Mouse (Mus musculus) intestine, embryonic 15.5 days (tissue): Measurements from ENCODE around the gene Scn10a. TPM values are rescaled to one million over a fixed set of nuclear protein-coding genes. Genes with fewer than 3 reads are reported as not detected.

Source experiments
- ATAC-seq: fragments of 200-750 bp; cut with Nextera tagmentation; 2 replicates; pipeline ENCODE4 v1.8.0; 2017; ENCODE audit warnings: moderate TSS enrichment, moderate library complexity
- H3K27ac ChIP-seq: fragments of 300-500 bp; sonication (generic); 2 replicates; pipeline ENCODE4 v1.5.1; 2015; ENCODE audit warnings: mild to moderate bottlenecking, inconsistent platforms
- H3K27me3 ChIP-seq: fragments of 300-500 bp; sonication (generic); replicated peaks from 2 replicates; pipeline ENCODE4 v1.6.1; 2015; ENCODE audit warnings: inconsistent platforms
- H3K36me3 ChIP-seq: fragments of 300-500 bp; sonication (generic); 2 replicates; pipeline ENCODE4 v1.6.1; 2015; ENCODE audit warnings: inconsistent platforms
- H3K4me1 ChIP-seq: fragments of 300-500 bp; sonication (generic); replicated peaks from 2 replicates; pipeline ENCODE4 v1.6.1; 2015; ENCODE audit warnings: inconsistent platforms
- H3K4me2 ChIP-seq: fragments of 300-500 bp; sonication (generic); replicated peaks from 2 replicates; pipeline ENCODE4 v1.6.1; 2015; ENCODE audit warnings: mild to moderate bottlenecking, inconsistent platforms
- H3K4me3 ChIP-seq: fragments of 300-500 bp; sonication (generic); replicated peaks from 2 replicates; pipeline ENCODE4 v1.5.1; 2015; ENCODE audit warnings: inconsistent platforms
- H3K9ac ChIP-seq: fragments of 300-500 bp; sonication (generic); 2 replicates; pipeline ENCODE4 v1.6.1; 2015; ENCODE audit warnings: inconsistent platforms
- H3K9me3 ChIP-seq: fragments of 300-500 bp; sonication (generic); 2 replicates; pipeline ENCODE4 v1.6.1; 2016; ENCODE audit warnings: inconsistent platforms
- WGBS: fragments of 180-500 bp; shearing (Covaris S2); methylation state at CpG from one replicate; pipeline ENCODE4 v1.1.7; 2015; 5-methylcytosine and 5-hydroxymethylcytosine counted together
- polyA plus RNA-seq: library from polyadenylated mRNA; unstranded; fragments of >200 nt; fragmentation: Nextera tagmentation; extraction: Ambion mirVana; gene quantifications from 2 replicates; pipeline ENCODE4 v1.2.1, GENCODE M21; 2015

Gene Scn10a
- polyA plus RNA-seq, 1 experiment from 2014 or later: not detected

DNA sequence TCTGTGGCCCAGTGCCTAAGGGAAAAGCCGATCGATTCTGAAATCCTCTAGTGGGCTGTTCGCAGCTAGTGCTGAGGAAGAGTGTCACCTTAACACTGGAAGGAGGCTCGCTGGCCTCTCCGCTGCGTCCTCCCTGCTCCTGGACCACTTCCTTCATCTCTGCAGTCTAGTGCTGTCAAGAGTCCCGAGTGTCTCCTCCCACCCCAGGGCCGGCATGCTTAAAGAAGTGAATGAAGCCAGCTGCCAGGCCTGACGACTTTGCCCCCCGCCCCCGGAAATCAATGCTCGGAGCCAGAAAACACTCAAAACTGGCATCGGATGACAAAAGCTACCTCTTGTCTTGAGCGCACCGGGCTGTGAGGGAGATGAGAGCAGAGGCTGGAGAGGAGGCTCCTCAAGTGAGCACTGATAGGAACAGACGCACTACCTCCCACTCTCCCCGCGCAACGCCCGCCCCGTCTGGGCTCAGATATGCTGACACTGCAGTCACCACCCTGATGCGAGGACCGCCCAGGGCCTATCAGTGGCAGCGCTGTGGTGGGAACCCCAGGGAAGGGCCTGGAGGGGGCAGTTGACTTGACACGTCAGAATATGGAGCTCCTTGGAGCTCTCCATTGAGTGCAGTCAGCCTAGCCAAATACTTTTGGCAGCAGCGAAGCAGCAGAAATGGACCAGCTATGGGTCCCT lies 130.2 kb downstream of the Scn10a start:
- H3K36me3 ChIP-seq: no peaks in the 10 kb centered on the region
- H3K4me3 ChIP-seq: no peak overlapping the region
- H3K4me2 ChIP-seq: peak overlapping the region; percentile 44
- no peak overlapping the region for H3K27ac ChIP-seq
- H3K27me3 ChIP-seq: peaks cover 7% of the 10 kb centered on the region; the same call in 1 of the 2 replicates
- WGBS: 21% methylated on average over 26 of the region's 26 CpGs
- no peak for ATAC-seq
- no peaks in the 10 kb centered on the region for H3K9me3 ChIP-seq
- no peak overlapping the region for H3K9ac ChIP-seq
- 0 out of 2 replicates have a peak, but pooled peaks cover 3% of the 10 kb centered on the region for H3K4me1 ChIP-seq

DNA sequence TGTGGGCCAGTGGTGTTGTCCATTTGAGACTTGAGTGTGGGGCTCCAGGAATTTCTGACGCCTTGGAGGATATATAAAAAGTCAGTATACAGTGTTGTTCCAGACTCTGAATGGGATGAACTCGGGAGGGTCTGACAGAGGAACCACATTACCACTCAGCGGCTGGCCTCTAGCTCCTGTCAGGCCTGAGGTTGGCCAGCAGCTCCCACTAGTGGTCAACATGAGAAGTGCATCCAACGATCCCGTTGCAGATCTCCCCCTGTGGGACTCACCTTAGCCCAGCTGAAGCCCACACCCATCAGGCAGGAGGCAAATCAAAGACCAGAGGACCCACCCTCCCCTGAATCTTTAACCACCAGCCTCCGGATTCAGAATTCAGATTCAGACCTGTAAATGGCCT lies 138.5 kb downstream of the Scn10a start:
- no peak overlapping the region for H3K4me3 ChIP-seq
- WGBS: 4% methylated on average over 6 of the region's 6 CpGs
- peaks cover 47% of the 10 kb centered on the region for H3K27me3 ChIP-seq
- peak; percentile 50; the same call in 1 of the 2 replicates for ATAC-seq
- no peaks in the 10 kb centered on the region for H3K36me3 ChIP-seq
- no peak overlapping the region for H3K9ac ChIP-seq
- no peak overlapping the region for H3K4me2 ChIP-seq
- H3K4me1 ChIP-seq: peaks cover 11% of the 10 kb centered on the region
- no peak overlapping the region for H3K27ac ChIP-seq
- no peaks in the 10 kb centered on the region for H3K9me3 ChIP-seq

DNA sequence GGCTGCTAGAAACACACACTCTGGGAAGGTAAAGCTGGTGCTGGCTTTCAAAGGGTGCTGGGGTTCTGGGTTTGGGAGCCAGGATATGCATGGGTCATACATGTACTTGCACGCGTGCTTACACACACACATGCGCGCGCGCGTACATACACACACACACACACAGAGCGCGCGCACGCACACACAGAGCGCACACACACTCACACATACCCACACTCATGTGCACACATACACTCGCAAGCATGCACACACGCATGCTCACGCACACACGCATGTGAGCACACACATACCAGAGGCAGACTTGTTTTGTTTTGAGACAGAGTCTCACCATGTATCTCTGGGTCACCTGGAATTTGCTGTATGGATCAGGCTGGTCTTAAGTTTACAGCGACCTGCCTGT lies 138.9 kb downstream of the Scn10a start:
- peaks cover 52% of the 10 kb centered on the region for H3K27me3 ChIP-seq
- peaks cover 11% of the 10 kb centered on the region for H3K4me1 ChIP-seq
- H3K4me3 ChIP-seq: no peak overlapping the region
- H3K36me3 ChIP-seq: no peaks in the 10 kb centered on the region
- H3K9ac ChIP-seq: no peak overlapping the region
- H3K27ac ChIP-seq: no peak overlapping the region
- ATAC-seq: no peak
- H3K9me3 ChIP-seq: no peaks in the 10 kb centered on the region
- 87% methylated on average over 17 of the region's 17 CpGs for WGBS
- no peak overlapping the region for H3K4me2 ChIP-seq

DNA sequence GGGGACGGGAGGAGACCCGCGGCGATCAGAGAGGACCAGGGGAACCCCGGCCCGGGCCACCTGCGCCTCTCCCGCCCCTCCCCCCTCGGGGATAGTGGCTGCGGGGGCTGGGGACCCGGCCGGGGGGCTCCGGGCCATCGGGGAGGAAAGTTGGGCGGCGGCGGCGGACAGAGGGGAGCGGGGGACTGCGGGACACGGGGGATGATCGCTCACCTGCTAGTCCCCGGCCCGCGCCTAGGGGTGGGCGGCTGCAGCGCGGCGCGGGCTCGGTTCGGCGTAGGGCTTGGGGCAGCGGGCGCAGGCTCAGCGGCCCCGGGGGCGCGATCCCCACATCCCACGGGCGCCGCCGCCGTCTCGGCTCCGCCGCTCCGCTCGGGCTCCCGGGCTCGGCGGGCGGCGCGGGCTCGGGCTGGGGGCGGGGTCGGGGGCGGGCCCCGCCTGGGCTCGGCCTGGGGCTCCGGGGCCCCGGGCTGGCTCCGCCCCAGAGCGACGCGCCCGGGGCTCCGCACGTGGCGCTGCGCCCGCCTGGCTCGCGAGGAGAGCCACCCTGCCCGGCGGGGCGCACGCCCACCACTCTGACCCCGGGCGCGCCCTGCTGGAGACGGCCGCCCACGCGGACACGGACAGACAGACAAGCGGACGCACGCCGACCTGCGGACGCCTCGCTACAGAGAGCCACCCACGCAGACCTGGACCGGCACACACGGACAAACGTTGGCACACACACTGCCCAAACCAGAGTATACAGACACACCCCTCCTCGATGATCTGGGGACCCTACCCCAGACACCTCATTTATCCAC lies 140.3 kb downstream of the Scn10a start, which contains the start of gene Scn5a:
TSS of gene Scn5a (minus strand) at position 381 of the 803 bp plus-strand sequence.
- H3K4me2 ChIP-seq: peak within 1 kb of the TSS; percentile 96
- peak within 1 kb of the TSS; percentile 52 for H3K9ac ChIP-seq
- H3K4me3 ChIP-seq: peak within 1 kb of the TSS; percentile 52
- H3K27ac ChIP-seq: no peak within 1 kb of the TSS
- WGBS: under 1% methylated on average over 60 of the region's 99 CpGs
- H3K27me3 ChIP-seq: peaks cover 59% of the 10 kb centered on the region
- ATAC-seq: peak; percentile 90
- no peaks in the 10 kb centered on the region for H3K9me3 ChIP-seq
- no peaks in the 10 kb centered on the region for H3K36me3 ChIP-seq
- H3K4me1 ChIP-seq: peaks cover 11% of the 10 kb centered on the region

DNA sequence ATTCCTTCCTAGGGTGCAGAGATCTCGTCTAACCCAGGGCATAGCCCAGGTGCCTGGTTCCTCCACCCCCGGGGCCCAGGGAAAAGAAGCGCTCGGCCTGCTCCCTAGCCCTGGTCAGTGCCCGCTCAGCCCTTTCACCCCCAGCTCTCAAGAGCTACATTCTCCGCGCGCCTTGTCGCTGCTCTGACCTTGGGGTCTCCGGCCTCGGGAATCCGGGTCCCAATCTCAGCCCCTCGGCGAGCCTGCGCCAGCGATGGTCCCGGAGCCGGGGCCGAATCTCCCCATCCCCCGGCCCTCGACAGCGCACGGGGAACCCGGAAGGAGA lies 140.8 kb downstream of the Scn10a start:
- Histone ChIP-seq H3K27me3 (peaks cover 65% of the 10 kb centered on the region), H3K36me3 (no peaks in the 10 kb centered on the region), H3K4me3 (peak overlapping the region; percentile 52), H3K4me1 (peaks cover 11% of the 10 kb centered on the region), H3K27ac (no peak overlapping the region), H3K4me2 (peak overlapping the region; percentile 96), H3K9ac (peak overlapping the region; percentile 52), H3K9me3 (no peaks in the 10 kb centered on the region)
- 2% methylated on average over 23 of the region's 24 CpGs for WGBS
- no peak for ATAC-seq

DNA sequence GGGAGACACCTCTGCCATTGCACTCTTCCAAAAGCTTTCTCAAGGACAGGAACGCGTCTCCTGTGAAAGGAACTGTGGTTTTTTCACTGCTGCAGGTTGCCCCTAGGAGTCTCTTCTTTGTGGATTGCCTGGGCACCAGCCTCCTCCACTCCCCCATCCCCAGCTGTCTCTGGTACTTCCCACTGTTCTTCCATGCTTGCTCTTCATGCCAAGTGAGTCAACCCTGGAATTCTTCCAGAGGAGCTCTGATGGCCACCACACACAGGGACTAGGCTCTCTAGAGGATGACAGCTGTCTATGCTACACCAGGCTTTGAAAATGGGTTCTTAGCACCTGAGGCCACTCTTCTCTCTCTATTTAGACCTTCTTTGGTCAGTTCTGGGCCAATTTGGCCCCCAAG lies 142.1 kb downstream of the Scn10a start:
- no peaks in the 10 kb centered on the region for H3K36me3 ChIP-seq
- H3K4me3 ChIP-seq: no peak overlapping the region
- H3K27me3 ChIP-seq: peaks cover 77% of the 10 kb centered on the region

DNA sequence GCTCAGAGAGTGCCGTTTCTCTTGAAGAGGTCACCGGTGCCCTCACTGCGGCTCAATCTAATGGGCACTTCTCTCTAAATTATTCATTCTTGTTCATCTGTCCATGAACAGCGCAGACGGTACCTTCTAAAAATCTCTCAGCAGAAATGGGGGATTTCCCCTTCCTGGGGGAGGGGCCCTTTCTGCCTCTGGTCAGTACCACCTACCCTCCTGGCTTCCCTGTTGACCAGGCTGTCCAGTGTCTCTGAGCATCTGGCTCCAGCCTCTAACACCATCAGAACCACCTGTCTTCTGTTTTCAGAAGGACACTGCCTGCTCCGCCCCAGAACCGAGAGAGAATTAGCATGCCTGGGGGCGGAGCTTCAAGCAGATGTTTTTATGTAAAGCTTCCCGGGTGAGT lies 143.4 kb downstream of the Scn10a start:
- Histone ChIP-seq H3K27me3 (peaks cover 88% of the 10 kb centered on the region), H3K27ac (no peak overlapping the region), H3K4me2 (no peak overlapping the region), H3K4me3 (no peak overlapping the region), H3K4me1 (peaks cover 11% of the 10 kb centered on the region), H3K9me3 (no peaks in the 10 kb centered on the region), H3K9ac (no peak overlapping the region), H3K36me3 (no peaks in the 10 kb centered on the region)
- WGBS: 58% methylated on average over 9 of the region's 9 CpGs
- ATAC-seq: no peak

More for the DNA sequence above, 142.1 kb downstream of the Scn10a start:
- 67% methylated on average over 2 of the region's 2 CpGs for WGBS
- Histone ChIP-seq H3K4me2 (no peak overlapping the region), H3K27ac (no peak overlapping the region), H3K9me3 (no peaks in the 10 kb centered on the region), H3K9ac (no peak overlapping the region), H3K4me1 (peaks cover 11% of the 10 kb centered on the region)
- ATAC-seq: no peak

DNA sequence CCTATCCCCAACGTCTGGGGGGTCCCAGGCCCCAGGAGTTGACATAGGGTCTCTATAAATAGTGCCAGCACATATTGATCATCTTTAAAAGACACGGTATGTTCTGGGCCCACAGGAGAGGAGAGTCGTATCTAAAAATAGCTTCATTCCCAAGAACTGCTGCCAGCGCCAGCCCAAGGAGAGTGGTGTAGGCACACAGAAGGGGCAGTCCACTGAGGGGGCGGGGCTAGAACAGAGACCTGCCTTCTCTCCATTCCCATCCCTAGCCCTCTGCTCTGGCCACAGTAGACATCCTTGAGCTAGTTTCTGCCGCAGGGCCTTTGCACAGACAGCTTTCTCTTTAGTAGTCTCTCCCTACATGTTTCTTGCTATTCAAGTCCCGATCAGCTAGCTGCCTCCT lies 144.8 kb downstream of the Scn10a start:
- H3K9me3 ChIP-seq: no peaks in the 10 kb centered on the region
- no peak overlapping the region for H3K4me3 ChIP-seq
- no peaks in the 10 kb centered on the region for H3K36me3 ChIP-seq
- no peak overlapping the region for H3K9ac ChIP-seq
- ATAC-seq: no peak
- H3K27me3 ChIP-seq: peaks cover 78% of the 10 kb centered on the region
- WGBS: 69% methylated on average over 7 of the region's 7 CpGs
- H3K4me1 ChIP-seq: peaks cover 11% of the 10 kb centered on the region
- no peak overlapping the region for H3K4me2 ChIP-seq
- no peak overlapping the region for H3K27ac ChIP-seq

DNA sequence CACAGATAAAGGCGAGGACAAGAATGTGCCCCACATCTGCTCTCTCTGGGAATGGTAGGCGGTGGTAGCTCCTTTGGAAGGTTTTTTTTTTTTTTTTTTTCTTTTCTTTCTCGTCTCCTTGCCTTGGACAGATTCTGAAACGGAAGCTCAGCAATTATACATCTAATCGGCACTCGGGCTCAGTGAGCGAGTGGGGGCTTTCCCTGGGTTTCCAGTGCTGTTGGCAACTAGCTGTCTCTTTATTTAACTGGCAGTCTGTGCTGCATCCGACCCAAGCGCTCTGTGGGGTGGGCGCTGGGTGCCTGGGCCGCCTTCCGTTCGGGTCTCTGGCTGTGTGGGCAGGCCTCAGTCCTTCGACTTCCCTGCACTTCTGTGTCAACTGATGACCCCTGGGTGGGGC lies 146.1 kb downstream of the Scn10a start:
- Histone ChIP-seq H3K9me3 (no peaks in the 10 kb centered on the region), H3K9ac (no peak overlapping the region), H3K4me3 (no peak overlapping the region), H3K4me1 (no peaks in the 10 kb centered on the region), H3K36me3 (no peaks in the 10 kb centered on the region), H3K27me3 (peaks cover 66% of the 10 kb centered on the region), H3K4me2 (no peak overlapping the region), H3K27ac (no peak overlapping the region)
- 56% methylated on average over 14 of the region's 14 CpGs for WGBS
- ATAC-seq: no peak

DNA sequence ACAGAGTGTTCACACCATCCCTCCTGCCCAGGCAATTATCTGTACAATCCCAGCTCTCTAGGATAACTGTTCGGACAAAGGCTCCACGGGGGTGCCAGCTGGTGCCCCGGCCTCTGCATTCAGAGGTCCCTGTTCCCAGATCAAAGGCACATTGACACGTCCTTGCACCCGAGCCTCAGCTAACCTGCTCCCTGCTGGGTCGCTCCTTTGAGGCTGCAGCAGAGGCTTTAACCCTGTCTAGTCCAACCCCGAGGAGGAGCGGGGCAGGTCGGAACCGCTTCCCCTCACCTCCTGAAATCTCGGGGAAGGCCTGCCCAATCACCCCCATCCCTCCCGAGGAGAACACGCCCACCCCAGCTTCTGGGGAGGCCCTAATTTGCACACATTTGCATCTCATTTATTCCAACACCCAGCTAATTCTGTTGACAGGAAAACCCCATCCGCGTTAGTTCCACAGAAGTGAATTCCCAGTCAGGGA lies 147.7 kb downstream of the Scn10a start:
- H3K4me3 ChIP-seq: no peak overlapping the region
- ATAC-seq: no peak
- WGBS: 7% methylated on average over 15 of the region's 15 CpGs
- H3K27me3 ChIP-seq: peaks cover 51% of the 10 kb centered on the region
- no peaks in the 10 kb centered on the region for H3K36me3 ChIP-seq
- H3K9ac ChIP-seq: no peak overlapping the region
- H3K4me2 ChIP-seq: no peak overlapping the region
- no peaks in the 10 kb centered on the region for H3K9me3 ChIP-seq
- H3K27ac ChIP-seq: no peak overlapping the region
- H3K4me1 ChIP-seq: no peaks in the 10 kb centered on the region

DNA sequence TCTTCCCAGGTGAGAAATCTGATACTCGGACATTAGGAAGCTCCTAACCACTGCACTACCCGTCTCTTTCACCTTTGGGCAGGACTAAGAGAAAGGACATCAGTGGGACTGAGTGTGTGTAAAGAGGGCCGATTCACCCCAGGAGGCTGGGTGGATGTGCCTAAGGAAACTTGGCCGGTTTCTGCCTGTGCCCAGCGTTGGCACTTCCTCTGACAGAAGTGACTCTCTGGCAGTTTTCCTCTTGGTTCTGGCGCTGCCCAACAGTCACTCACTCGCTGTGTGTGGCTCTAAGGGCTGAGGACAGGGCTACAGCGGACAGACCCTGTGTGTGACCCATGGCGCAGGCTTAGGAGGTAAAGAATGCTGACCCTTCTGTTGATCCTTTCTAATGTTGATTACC lies 148.5 kb downstream of the Scn10a start:
- peaks cover 43% of the 10 kb centered on the region for H3K27me3 ChIP-seq

DNA sequence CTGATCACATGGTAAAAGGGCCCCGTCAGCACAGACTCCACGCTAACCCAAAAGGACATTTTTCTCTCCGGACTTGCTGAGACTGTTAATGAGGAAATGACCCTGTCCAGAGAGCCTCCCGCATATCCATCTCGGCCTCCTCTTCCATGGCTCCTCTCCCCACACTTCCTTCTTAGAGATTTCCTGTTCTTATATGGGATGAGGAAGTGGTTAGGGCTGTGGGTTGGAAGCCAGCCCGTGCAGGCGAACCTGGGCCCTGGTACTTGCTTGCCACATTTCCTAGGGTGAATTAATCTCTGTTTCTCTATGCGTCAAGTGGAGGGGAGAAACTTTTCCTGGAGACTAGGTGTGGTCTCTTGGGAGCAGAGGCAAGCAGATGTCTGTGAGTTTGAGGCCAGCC lies 150.4 kb downstream of the Scn10a start:
- Histone ChIP-seq H3K27ac (no peak overlapping the region), H3K9me3 (no peaks in the 10 kb centered on the region), H3K4me3 (no peak overlapping the region), H3K9ac (no peak overlapping the region), H3K4me1 (no peaks in the 10 kb centered on the region), H3K4me2 (no peak overlapping the region), H3K27me3 (peaks cover 31% of the 10 kb centered on the region), H3K36me3 (no peaks in the 10 kb centered on the region)
- WGBS: 79% methylated on average over 8 of the region's 8 CpGs
- ATAC-seq: no peak

More for the DNA sequence above, 148.5 kb downstream of the Scn10a start:
- Histone ChIP-seq H3K4me1 (no peaks in the 10 kb centered on the region), H3K4me2 (no peak overlapping the region), H3K4me3 (no peak overlapping the region), H3K27ac (no peak overlapping the region), H3K9ac (no peak overlapping the region), H3K9me3 (no peaks in the 10 kb centered on the region), H3K36me3 (no peaks in the 10 kb centered on the region)
- no peak for ATAC-seq
- 26% methylated on average over 9 of the region's 9 CpGs for WGBS
